8 mouse cellular contexts compared by ENCODE assay signal in genomic region chr10:80936810-80937164, GRCm38 (mm10). TPM values are rescaled to one million over a fixed set of nuclear protein-coding genes. Genes with fewer than 3 reads are reported as not detected.
DNase-seq lines count a peak whose midpoint lies in the region; ATAC-seq and TF ChIP-seq lines count a peak whose summit lies in the region.

No protein-coding gene starts in this region.

- peaks cover 52% of the 10 kb centered on the region for H3K4me1 ChIP-seq in forebrain, embryonic 11.5 days (replicated peaks; ENCODE audit: control insufficient read depth, insufficient read depth, low read length)
- peaks cover 89% of the 10 kb centered on the region for H3K4me1 ChIP-seq in limb, embryonic 12.5 days (replicated peaks)
- H3K4me1 ChIP-seq in neural tube, embryonic 15.5 days, result peaks cover 83% of the 10 kb centered on the region

- no peak overlapping the region for H3K27ac ChIP-seq in layer of hippocampus, adult 2 months
- no peak overlapping the region for H3K27ac ChIP-seq in forebrain, embryonic 11.5 days (ENCODE audit: low read depth, low read length)
- H3K27ac ChIP-seq in limb, embryonic 12.5 days, result peak overlapping the region; percentile 95
- H3K27ac ChIP-seq in neural tube, embryonic 15.5 days (replicated peaks), result no peak overlapping the region

- DNase-seq in layer of hippocampus, adult 2 months (ENCODE audit: low spot score in 2 of 2), result no peak
- DNase-seq in layer of hippocampus, postnatal 10 days (ENCODE audit: low spot score in 2 of 2), result no peak
- no peak for DNase-seq in forebrain, embryonic 11.5 days (ENCODE audit: low spot score)
- DNase-seq in gastrocnemius, postnatal 10 days, result no peak
- no peak for DNase-seq in urinary bladder, postnatal 10 days (ENCODE audit: low spot score)
- DNase-seq in cerebellum, postnatal 10 days, result no peak

- no peak for ATAC-seq in forebrain, embryonic 11.5 days (replicated peaks; ENCODE audit: low FRiP score)
- ATAC-seq in limb, embryonic 12.5 days (ENCODE audit: insufficient number of reproducible peaks, insufficient read depth, low FRiP score, low TSS enrichment, low read depth), result no peak; the same call in 1 of the 2 replicates
- no peak for ATAC-seq in neural tube, embryonic 15.5 days (ENCODE audit: low FRiP score)

- H3K27me3 ChIP-seq in forebrain, embryonic 11.5 days (ENCODE audit: control insufficient read depth, insufficient read depth, low read length), result peaks cover 63% of the 10 kb centered on the region
- peaks cover 51% of the 10 kb centered on the region for H3K27me3 ChIP-seq in limb, embryonic 12.5 days
- H3K27me3 ChIP-seq in neural tube, embryonic 15.5 days (replicated peaks), result peaks cover 53% of the 10 kb centered on the region

- no peak overlapping the region; the same call in 1 of the 2 replicates for H3K9ac ChIP-seq in forebrain, embryonic 11.5 days (ENCODE audit: low read length)
- H3K9ac ChIP-seq in limb, embryonic 12.5 days (replicated peaks), result peak overlapping the region; percentile 50
- no peak overlapping the region for H3K9ac ChIP-seq in neural tube, embryonic 15.5 days (replicated peaks)

- TF ChIP-seq CTCF in layer of hippocampus, adult 2 months (conservative IDR thresholded peaks at IDR 0.05), result no peak

- H3K9me3 ChIP-seq in forebrain, embryonic 11.5 days (ENCODE audit: control insufficient read depth, low read length), result no peaks in the 10 kb centered on the region
- no peaks in the 10 kb centered on the region for H3K9me3 ChIP-seq in limb, embryonic 12.5 days
- H3K9me3 ChIP-seq in neural tube, embryonic 15.5 days (replicated peaks), result no peaks in the 10 kb centered on the region

- peak overlapping the region; percentile 30; the same call in 1 of the 2 replicates for H3K4me3 ChIP-seq in layer of hippocampus, adult 2 months
- peak overlapping the region; percentile 22 for H3K4me3 ChIP-seq in forebrain, embryonic 11.5 days (ENCODE audit: low read depth, low read length)
- peak overlapping the region; percentile 43 for H3K4me3 ChIP-seq in limb, embryonic 12.5 days (replicated peaks)
- peak overlapping the region; percentile 27 for H3K4me3 ChIP-seq in neural tube, embryonic 15.5 days (replicated peaks)

- WGBS in forebrain, embryonic 11.5 days, result 10% methylated on average over 6 of the region's 6 CpGs
- 10% methylated on average over 6 of the region's 6 CpGs for WGBS in limb, embryonic 12.5 days
- 14% methylated on average over 6 of the region's 6 CpGs for WGBS in neural tube, embryonic 15.5 days

- peak overlapping the region; percentile 39 for H3K4me2 ChIP-seq in forebrain, embryonic 11.5 days (ENCODE audit: low read depth, low read length, severe bottlenecking)
- peak overlapping the region; percentile 72 for H3K4me2 ChIP-seq in limb, embryonic 12.5 days
- H3K4me2 ChIP-seq in neural tube, embryonic 15.5 days, result peak overlapping the region; percentile 59

- H3K36me3 ChIP-seq in forebrain, embryonic 11.5 days (ENCODE audit: control insufficient read depth, insufficient read depth, low read length), result no peaks in the 10 kb centered on the region
- no peaks in the 10 kb centered on the region for H3K36me3 ChIP-seq in limb, embryonic 12.5 days
- no peaks in the 10 kb centered on the region for H3K36me3 ChIP-seq in neural tube, embryonic 15.5 days

RNA-seq across cellular contexts. Expression of gene Gadd45b, which starts 6.9 kb away (rescaled TPM):
- total RNA-seq in layer of hippocampus, adult 2 months (2021), result 10 to 100 TPM; 17.0 to 17.5 TPM
- 10 to 100 TPM; 12.1 to 14.4 TPM for total RNA-seq in layer of hippocampus, postnatal 10 days (2021)
- 10.7 and 13.0 TPM in 2 replicates for polyA plus RNA-seq in forebrain, embryonic 11.5 days (2014; fragmentation: Nextera tagmentation; extraction: Ambion mirVana)
- polyA plus RNA-seq in limb, embryonic 12.5 days (2016; fragmentation: Nextera tagmentation; extraction: Ambion mirVana), result 19.4 and 20.6 TPM in 2 replicates
- 9.0 and 11.1 TPM in 2 replicates for polyA plus RNA-seq in neural tube, embryonic 15.5 days (2015; fragmentation: Nextera tagmentation; extraction: Ambion mirVana)
- 10 to 100 TPM in 1 of 2 experiments, 1 to 10 TPM in 1; 9.0 to 15.9 TPM for total RNA-seq in gastrocnemius, postnatal 10 days (2021)

RNA-seq across cellular contexts. Expression of gene Lmnb2, which starts 18.7 kb away (rescaled TPM):
- 10 to 100 TPM; 20.8 to 21.9 TPM for total RNA-seq in layer of hippocampus, adult 2 months (2021)
- 10 to 100 TPM; 23.1 to 26.2 TPM for total RNA-seq in layer of hippocampus, postnatal 10 days (2021)
- polyA plus RNA-seq in forebrain, embryonic 11.5 days (2014; fragmentation: Nextera tagmentation; extraction: Ambion mirVana), result 29.8 and 30.9 TPM in 2 replicates
- 74.8 and 75.2 TPM in 2 replicates for polyA plus RNA-seq in limb, embryonic 12.5 days (2016; fragmentation: Nextera tagmentation; extraction: Ambion mirVana)
- polyA plus RNA-seq in neural tube, embryonic 15.5 days (2015; fragmentation: Nextera tagmentation; extraction: Ambion mirVana), result 39.0 and 39.9 TPM in 2 replicates
- total RNA-seq in gastrocnemius, postnatal 10 days (2021), result 10 to 100 TPM; 24.0 to 28.1 TPM

RNA-seq across cellular contexts. Expression of gene Timm13, which starts 36.0 kb away (rescaled TPM):
- 100 to 1,000 TPM; 134 to 145 TPM for total RNA-seq in layer of hippocampus, adult 2 months (2021)
- 100 to 1,000 TPM; 157 to 172 TPM for total RNA-seq in layer of hippocampus, postnatal 10 days (2021)
- 313 and 317 TPM in 2 replicates for polyA plus RNA-seq in forebrain, embryonic 11.5 days (2014; fragmentation: Nextera tagmentation; extraction: Ambion mirVana)
- polyA plus RNA-seq in limb, embryonic 12.5 days (2016; fragmentation: Nextera tagmentation; extraction: Ambion mirVana), result 318 and 327 TPM in 2 replicates
- 333 and 359 TPM in 2 replicates for polyA plus RNA-seq in neural tube, embryonic 15.5 days (2015; fragmentation: Nextera tagmentation; extraction: Ambion mirVana)
- total RNA-seq in gastrocnemius, postnatal 10 days (2021), result 100 to 1,000 TPM; 113 to 127 TPM
